Mouse (Mus musculus): ENCODE results near the gene Mrnip.

Gene Mrnip

GRCm38 (mm10) chr11:50248473-50249171 is 74.4 kb downstream of the Mrnip start:
- no peak for DNase-seq (ENCODE audit: low read depth, low spot score)

All from skeletal muscle tissue, adult 2 months (tissue).